Mouse (Mus musculus) hindbrain, postnatal 0 days (tissue): ENCODE measurements around the gene Abcg8. TPM values are rescaled to one million over a fixed set of nuclear protein-coding genes. Genes with fewer than 3 reads are reported as not detected.
A peak's percentile ranks its signal among the peaks of the same experiment; 100 is the strongest.

ENCODE experiments used
- ATAC-seq: fragments of 200-750 bp; cut with Nextera tagmentation; 2 replicates; pipeline ENCODE4 v1.8.0; 2017; ENCODE audit warnings: mild to moderate bottlenecking, moderate TSS enrichment, moderate library complexity
- DNase-seq: peaks from one replicate; pipeline ENCODE4 v3.0.0-alpha.2; 2015; ENCODE audit warnings: low spot score
- H3K27ac ChIP-seq: fragments of 300-500 bp; sonication (generic); 2 replicates; pipeline ENCODE4 v1.5.1; 2014; ENCODE audit warnings: mild to moderate bottlenecking
- H3K27me3 ChIP-seq: fragments of 300-500 bp; sonication (generic); 2 replicates; pipeline ENCODE4 v1.6.1; 2014; ENCODE audit warnings: low read length, mixed read lengths; ENCODE audit not compliant: insufficient read depth
- H3K36me3 ChIP-seq: fragments of 300-500 bp; sonication (generic); 2 replicates; pipeline ENCODE4 v1.6.1; 2014; ENCODE audit warnings: low read length, mixed read lengths; ENCODE audit not compliant: insufficient read depth
- H3K4me1 ChIP-seq: fragments of 300-500 bp; sonication (generic); 2 replicates; pipeline ENCODE4 v1.6.1; 2014; ENCODE audit warnings: antibody characterized with exemption, low read length, mixed read lengths; ENCODE audit not compliant: insufficient read depth
- H3K4me2 ChIP-seq: fragments of 300-500 bp; sonication (generic); 2 replicates; pipeline ENCODE4 v1.6.1; 2014; ENCODE audit warnings: low read depth, mild to moderate bottlenecking, low read length, moderate library complexity, mixed read lengths
- H3K4me3 ChIP-seq: fragments of 300-500 bp; sonication (generic); 2 replicates; pipeline ENCODE4 v1.5.1; 2014; ENCODE audit warnings: low read length
- H3K9ac ChIP-seq: fragments of 300-500 bp; sonication (generic); replicated peaks from 2 replicates; pipeline ENCODE4 v1.6.1; 2014; ENCODE audit warnings: mild to moderate bottlenecking, low read length, moderate library complexity, mixed read lengths
- H3K9me3 ChIP-seq: fragments of 300-500 bp; sonication (generic); 2 replicates; pipeline ENCODE4 v1.6.1; 2016; ENCODE audit warnings: low read length, mixed read lengths
- CTCF ChIP-seq: IDR thresholded peaks from 2 replicates; pipeline ENCODE4 v1.5.1; 2016; ENCODE audit warnings: antibody characterized with exemption, control low read depth, low read depth
- WGBS: fragments of 180-500 bp; shearing (Covaris S2); extraction: QIAGEN DNeasy Blood & Tissue Kit; methylation state at CpG from one replicate; pipeline ENCODE4 v1.1.7; 2014; 5-methylcytosine and 5-hydroxymethylcytosine counted together
- polyA plus RNA-seq: library from polyadenylated mRNA; unstranded; fragments of >200 nt; fragmentation: Nextera tagmentation; extraction: Ambion mirVana; gene quantifications from 2 replicates; pipeline ENCODE4 v1.2.1, GENCODE M21; 2015
- total RNA-seq: library from RNA; depleted of rRNA; stranded (reverse); fragments of >200 nt; gene quantifications from 2 replicates; pipeline ENCODE4 v1.2.3, GENCODE M21; 2014; rRNA removed

Abcg8 gene
- total and polyA plus RNA-seq, 2 experiments from 2014 or later: not detected

DNA sequence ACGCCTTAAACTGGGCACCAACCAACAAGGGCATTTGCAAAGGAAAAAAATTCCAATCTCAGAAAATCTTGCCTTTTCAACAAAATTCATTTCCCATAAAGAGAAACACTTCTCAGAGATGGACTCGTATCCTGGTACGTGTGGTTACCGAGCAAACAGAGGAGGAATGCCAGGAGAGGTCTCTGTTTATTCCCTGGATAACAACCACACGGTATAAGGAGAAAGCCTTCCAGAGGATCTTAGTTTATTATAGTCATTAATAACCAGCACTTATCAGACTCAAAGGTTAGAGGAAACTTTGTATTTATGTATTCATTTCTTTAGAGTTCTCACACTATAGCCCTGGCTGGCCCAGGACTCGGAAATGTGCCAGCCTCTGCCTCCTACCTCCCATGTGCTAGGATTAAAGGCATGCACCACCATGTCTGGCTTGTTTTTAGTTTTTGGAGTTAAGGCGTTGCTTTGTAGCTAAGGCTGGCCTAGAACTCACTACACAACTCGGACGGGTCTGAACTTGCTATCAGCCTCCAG, 72.1 kb downstream of the Abcg8 start:
- DNase-seq (no peak), ATAC-seq (no peak)
- WGBS: 76% methylated on average over 9 of the region's 9 CpGs
- Histone ChIP-seq H3K27ac (peak overlapping the region; percentile 28; the same call in 1 of the 2 replicates), H3K9me3 (no peaks in the 10 kb centered on the region), H3K4me1 (peaks cover 7% of the 10 kb centered on the region; the same call in 1 of the 2 replicates), H3K9ac (no peak overlapping the region), H3K27me3 (no peaks in the 10 kb centered on the region), H3K4me3 (no peak overlapping the region), H3K36me3 (no peaks in the 10 kb centered on the region), H3K4me2 (no peak overlapping the region)
- no peak for TF ChIP-seq CTCF

DNA sequence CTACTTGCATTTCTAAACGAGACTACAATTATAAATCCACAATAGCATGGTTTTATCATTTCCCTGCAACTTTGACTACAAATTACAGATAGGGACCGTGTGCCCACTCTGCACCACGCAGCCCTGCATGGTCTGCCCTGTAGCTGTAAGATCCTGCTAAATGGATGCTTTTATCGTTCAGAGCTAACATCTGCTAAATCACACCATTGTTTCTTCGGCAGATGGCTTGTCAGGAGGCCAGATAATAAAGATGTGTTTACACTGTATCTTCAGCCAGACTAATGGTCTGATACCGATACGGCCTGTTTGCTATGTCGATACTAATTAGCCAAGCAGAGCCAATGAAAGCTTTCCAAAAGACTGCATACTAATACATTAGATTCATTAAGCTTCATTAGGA, 73.2 kb downstream of the Abcg8 start:
- Histone ChIP-seq H3K9me3 (no peaks in the 10 kb centered on the region), H3K27ac (0 out of 2 replicates have a peak overlapping the region, but pooled peaks have one; percentile 9), H3K4me2 (no peak overlapping the region), H3K27me3 (no peaks in the 10 kb centered on the region), H3K36me3 (no peaks in the 10 kb centered on the region), H3K9ac (no peak overlapping the region), H3K4me1 (peaks cover 7% of the 10 kb centered on the region; the same call in 1 of the 2 replicates), H3K4me3 (no peak overlapping the region)
- 0 out of 2 replicates have a peak, but pooled peaks have one; percentile 55 for ATAC-seq
- no peak for TF ChIP-seq CTCF
- WGBS: 31% methylated on average over 8 of the region's 8 CpGs
- peak; percentile 52 for DNase-seq

Other genes with a start within 250 kb of the Abcg8 start
- 11.4 and 15.7 TPM in 2 replicates for gene Thada, start 210.1 kb upstream of the Abcg8 start, total RNA-seq
- gene Thada, start 210.1 kb upstream of the Abcg8 start, polyA plus RNA-seq: 3.2 and 3.3 TPM in 2 replicates
- gene Plekhh2, start 164.4 kb upstream of the Abcg8 start, total RNA-seq: 2.6 and 3.7 TPM in 2 replicates
- 1.3 and 1.6 TPM in 2 replicates for gene Plekhh2, start 164.4 kb upstream of the Abcg8 start, polyA plus RNA-seq
- gene Dync2li1, start 49.8 kb upstream of the Abcg8 start, total RNA-seq: 9.8 and 9.9 TPM in 2 replicates
- 33.2 and 36.2 TPM in 2 replicates for gene Dync2li1, start 49.8 kb upstream of the Abcg8 start, polyA plus RNA-seq
- gene Abcg5, start 6.7 kb downstream of the Abcg8 start, total RNA-seq: 1.6 and 2.4 TPM in 2 replicates
- gene Abcg5, start 6.7 kb downstream of the Abcg8 start, polyA plus RNA-seq: 1.3 and 1.4 TPM in 2 replicates
- 46.1 and 47.3 TPM in 2 replicates for gene Lrpprc, start 114.5 kb downstream of the Abcg8 start, total RNA-seq
- 38.1 and 39.1 TPM in 2 replicates for gene Lrpprc, start 114.5 kb downstream of the Abcg8 start, polyA plus RNA-seq